Mouse (Mus musculus) left cerebral cortex, postnatal 4 days (tissue): ENCODE data around the gene Tbc1d5. TPM values are rescaled to one million over a fixed set of nuclear protein-coding genes. Genes with fewer than 3 reads are reported as not detected.

Experiments
- DNase-seq: peaks from one replicate; pipeline ENCODE4 v3.0.0-alpha.2; 2022
- intact Hi-C: fragments of 180-260 bp; cut with DNase I; formaldehyde crosslinking; loops from one replicate; pipeline ENCODE4 v1.15.1; 2025
- total RNA-seq, 2 experiments: library from RNA; stranded (reverse); gene quantifications; 2 replicates each; pipeline ENCODE4 v1.2.3; 2021

Gene Tbc1d5
- total RNA-seq, 2 experiments from 2014 or later, result 50.5 to 66.8 TPM

- intact Hi-C loops, result no loop called here
- no peak for DNase-seq
Measured at GRCm38 (mm10) chr17:51111194-51111593, 68.0 kb downstream of the Tbc1d5 start.

DNA sequence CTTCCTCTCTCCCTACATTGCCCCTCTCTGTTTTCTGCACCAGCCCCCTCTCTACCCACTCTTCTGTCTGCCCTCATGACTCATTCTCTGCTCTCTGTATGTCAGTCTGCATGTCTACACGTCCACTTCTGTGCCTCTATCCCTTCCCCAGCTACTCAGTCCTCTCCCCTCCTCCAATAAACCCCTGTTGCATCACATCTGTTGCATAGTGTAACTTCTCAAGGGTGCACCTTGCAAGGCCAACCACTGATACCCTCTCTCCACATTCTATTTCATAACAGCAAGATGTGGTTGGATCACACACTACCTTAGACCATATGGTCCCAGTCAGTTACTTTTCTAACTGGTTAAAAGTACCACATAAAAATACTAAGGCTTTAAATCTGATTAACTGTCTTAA, 74.9 kb downstream of the Tbc1d5 start:
- DNase-seq, result no peak
- intact Hi-C loops, result no loop called here

- no peak for DNase-seq
- intact Hi-C loops, result no loop called here
Measured at GRCm38 (mm10) chr17:51043869-51044268, 135.3 kb downstream of the Tbc1d5 start.

DNA sequence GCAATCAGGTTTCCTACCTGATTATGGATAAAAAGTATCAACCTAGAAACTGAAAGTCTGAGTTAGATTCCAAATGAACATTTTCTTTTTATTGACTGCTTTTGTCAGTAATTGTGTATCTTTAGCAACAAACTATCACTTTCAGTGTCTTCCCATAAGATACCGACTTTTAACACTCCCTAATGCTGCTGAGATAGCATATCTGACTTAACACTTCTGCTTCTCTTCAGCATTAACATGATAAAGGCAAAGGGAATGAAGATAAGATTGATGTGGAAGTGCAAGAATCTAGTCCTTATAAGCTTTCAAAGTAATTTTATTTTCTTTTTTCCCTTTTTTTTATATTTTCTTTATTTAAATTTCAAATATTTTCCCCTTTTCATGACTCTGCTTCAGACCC, 138.3 kb downstream of the Tbc1d5 start:
- no peak for DNase-seq
- intact Hi-C loops, result no loop called here

DNA sequence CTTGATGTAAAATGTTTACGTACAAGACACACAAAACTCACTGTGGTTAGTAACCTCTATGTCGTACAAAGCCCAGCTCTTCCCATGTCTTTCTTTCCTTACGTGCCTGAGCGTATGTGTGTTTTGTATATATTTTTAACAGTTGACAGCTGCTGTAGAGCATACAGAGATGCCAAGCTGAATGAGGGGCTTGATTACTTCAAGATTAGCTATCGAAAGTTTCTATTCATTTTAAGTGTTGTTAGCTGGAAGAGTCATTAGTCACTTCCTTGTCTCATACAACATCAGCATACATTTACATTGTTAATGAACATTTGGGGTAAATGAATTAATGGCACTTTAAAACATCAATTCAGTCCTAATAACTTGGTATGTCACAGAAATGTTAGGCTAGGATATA, 155.9 kb downstream of the Tbc1d5 start:
- intact Hi-C loops, result no loop called here
- DNase-seq, result no peak

DNA sequence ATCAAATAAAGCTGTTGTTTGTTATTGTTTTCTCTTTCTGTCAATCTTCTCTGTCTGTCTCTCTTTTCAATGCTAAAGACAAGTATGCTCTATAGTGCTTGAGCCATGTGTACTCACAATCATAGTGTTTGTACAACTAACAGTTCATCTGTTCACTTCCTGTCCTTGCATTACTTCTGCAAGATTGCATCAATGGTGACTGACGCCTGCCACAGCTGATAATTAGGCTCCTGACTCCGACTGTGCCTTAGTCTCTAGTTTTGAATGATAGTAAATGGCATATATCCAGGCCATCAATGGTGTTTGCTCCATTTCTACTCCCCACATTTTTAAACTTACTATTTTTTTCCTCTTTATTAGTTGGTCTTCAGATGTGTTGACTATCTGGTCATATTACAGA, 162.8 kb downstream of the Tbc1d5 start:
- no peak for DNase-seq
- intact Hi-C loops, result no loop called here

DNA sequence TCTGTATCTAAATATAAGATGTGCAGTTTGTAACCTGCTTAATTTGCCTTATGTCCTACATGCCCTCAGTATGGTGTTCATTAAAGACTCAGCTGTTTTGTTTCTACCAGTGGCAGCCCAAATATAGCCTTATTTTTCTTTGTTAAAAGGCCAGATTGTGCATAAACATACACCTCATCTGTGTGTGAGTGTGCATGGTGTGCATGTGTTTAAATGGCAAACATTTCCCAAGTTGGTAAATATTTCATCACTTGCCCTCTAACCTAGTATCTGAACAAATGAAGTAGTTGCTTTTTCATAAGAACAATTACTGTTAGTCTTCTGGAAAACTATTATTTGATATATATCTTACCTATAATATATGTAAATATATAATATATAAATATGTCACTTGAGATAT, 165.2 kb downstream of the Tbc1d5 start:
- intact Hi-C loops, result no loop called here
- DNase-seq, result no peak

DNA sequence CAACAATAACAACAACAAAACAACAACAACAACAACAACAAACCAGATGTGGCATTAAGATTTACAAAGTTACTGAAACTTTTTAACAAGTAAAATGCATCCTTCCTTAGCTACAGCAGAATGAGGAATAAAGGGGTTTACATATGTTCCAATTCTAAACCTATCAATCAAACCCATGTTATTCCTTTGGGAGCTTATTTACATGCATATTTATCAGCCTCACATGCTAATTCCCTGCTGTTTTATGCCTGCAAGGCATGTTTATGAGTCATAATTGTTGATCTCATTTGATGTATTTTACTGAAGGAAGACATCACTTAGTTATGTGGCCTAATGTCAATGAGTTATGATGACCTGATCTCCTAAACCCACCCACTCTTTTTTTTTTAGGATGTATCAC, 176.0 kb downstream of the Tbc1d5 start:
- intact Hi-C loops, result no loop called here
- no peak for DNase-seq

DNA sequence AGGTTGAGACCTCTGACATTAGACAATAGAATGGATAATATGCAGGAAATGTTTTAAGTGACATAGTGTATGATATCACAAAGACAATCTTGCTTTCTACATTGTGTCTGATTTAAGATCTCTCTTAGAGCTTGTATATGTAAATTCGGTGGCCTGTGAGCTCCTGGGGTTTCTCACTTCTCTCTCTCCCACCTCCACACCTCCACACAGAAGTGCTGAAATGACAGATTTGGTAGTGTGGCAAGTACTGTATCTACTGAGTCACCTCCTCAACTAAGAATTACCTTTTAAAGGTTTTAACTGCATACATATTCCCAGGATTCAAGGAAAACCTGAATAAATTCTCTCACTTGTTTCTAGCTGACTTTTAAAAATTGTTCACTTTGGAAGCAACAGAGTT, 180.9 kb downstream of the Tbc1d5 start:
- intact Hi-C loops, result no loop called here

GRCm38 (mm10) chr17:50993294-50993993, 185.7 kb downstream of the Tbc1d5 start:
- no peak for DNase-seq
- intact Hi-C loops, result no loop called here

More for the DNA sequence above, 180.9 kb downstream of the Tbc1d5 start:
- DNase-seq, result no peak

GRCm38 (mm10) chr17:50990770-50991405, 188.3 kb downstream of the Tbc1d5 start:
- DNase-seq, result no peak
- intact Hi-C loops, result no loop called here

- no peak for DNase-seq
- intact Hi-C loops, result no loop called here
Measured at GRCm38 (mm10) chr17:50987935-50988334, 191.2 kb downstream of the Tbc1d5 start.

- intact Hi-C loops, result no loop called here
- DNase-seq, result no peak
Measured at GRCm38 (mm10) chr17:50981933-50982332, 197.2 kb downstream of the Tbc1d5 start.

DNA sequence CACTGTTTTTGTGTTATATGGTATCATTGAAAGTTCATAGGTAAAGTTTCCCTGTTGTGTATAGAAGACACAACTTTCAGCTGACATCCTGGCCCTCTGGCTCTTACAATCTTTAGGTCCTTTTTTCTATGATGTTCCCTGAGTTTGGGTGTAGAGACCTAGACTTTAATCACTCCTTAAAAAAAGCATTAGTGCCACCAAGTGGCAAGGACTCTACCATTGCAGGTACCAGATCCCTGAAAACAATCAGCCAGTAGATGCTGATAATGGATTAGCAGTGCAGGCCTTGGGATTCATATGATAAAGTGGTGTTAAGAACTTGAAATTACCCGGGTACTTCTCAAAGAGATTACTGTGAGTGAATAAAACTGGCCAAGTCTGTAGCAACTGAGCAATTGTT, 207.0 kb downstream of the Tbc1d5 start:
- intact Hi-C loops, result loop anchor here (10.0 kb wide), 1 partner anchor 1493 kb away; no protein-coding TSS in a partner anchor
- DNase-seq, result no peak

- DNase-seq, result no peak
- intact Hi-C loops, result no loop called here
Measured at GRCm38 (mm10) chr17:50966147-50966546, 213.0 kb downstream of the Tbc1d5 start.

DNA sequence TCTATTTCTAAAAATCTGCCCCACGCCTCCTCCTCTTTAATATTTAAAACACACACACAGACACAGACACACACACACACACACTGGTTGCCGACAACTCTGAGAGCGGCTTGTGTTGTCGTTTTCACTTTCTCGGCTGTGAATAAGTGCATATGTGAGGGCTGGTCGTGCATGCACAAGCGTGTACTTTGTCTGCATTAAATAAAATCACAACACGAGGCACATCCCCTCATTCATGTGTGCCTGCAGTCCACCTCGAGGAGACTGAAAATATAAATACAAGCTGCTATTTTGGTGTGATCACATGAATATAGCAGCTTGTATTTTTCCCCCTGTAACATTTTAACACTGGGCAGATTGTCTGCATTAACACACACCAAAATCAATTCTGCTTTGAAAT, 224.8 kb downstream of the Tbc1d5 start:
- intact Hi-C loops, result no loop called here

DNA sequence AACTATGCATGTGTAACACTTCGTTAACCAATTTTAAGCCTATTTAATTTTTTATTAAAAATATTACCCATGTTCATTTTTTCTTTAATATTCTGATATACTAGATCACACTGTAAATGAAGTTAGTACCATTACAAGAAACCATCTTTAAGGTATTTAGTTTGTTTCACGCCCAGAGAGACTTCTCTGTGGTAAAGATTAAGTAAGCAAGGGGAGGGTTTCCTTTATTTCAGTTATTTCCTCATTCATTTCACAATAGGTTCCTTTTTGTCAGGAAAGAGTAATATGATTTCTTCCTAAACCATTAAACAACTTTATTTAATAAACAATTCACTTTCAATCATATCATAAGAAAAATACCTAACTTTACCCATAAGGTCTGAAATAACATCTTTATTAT, 256.8 kb downstream of the Tbc1d5 start:
- intact Hi-C loops, result no loop called here
- DNase-seq, result no peak

More for the DNA sequence above, 224.8 kb downstream of the Tbc1d5 start:
- DNase-seq, result no peak

GRCm38 (mm10) chr17:50915216-50915615, 263.9 kb downstream of the Tbc1d5 start:
- intact Hi-C loops, result no loop called here
- no peak for DNase-seq

GRCm38 (mm10) chr17:50908568-50909335, 270.4 kb downstream of the Tbc1d5 start:
- DNase-seq, result no peak

DNA sequence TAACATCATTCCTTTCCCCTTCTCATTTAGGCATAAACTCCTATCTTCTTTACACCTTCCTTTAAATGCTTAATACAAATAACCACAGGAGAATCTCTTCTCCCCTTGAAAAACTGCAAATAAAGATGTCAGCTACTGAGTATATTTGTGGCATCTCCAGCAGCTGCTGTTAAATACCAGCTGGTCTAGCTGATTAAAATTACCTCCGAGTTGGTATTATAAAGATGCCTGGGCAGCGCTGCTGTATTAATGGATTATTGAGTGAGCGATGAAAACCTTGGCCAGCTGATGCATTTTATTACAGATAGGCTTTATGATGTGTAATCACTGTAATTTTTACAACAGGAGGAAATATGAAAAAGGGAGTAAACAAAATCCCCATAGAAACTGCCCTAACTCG, 271.0 kb downstream of the Tbc1d5 start:
- intact Hi-C loops, result no loop called here
- DNase-seq, result no peak

More at GRCm38 (mm10) chr17:50908568-50909335, 270.4 kb downstream of the Tbc1d5 start:
- intact Hi-C loops, result no loop called here

DNA sequence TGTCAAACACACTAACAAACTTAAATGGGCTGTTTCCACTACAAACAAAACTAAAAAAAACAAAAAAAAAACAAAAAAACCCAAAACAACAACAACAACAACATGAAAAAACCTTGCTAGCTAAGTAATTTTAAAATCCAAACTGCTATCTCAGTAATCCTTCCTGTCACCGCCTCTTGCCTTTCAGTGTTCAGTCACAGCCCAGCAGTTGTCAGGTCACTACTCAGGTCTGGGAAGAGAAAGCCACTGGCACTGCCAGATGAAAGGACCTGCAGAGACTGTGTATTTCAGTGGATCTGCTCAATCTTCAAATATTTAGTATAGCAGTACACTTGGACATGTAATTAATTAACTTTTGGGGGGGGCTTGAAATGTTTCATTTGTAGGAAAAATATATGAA, 272.5 kb downstream of the Tbc1d5 start:
- intact Hi-C loops, result no loop called here

DNA sequence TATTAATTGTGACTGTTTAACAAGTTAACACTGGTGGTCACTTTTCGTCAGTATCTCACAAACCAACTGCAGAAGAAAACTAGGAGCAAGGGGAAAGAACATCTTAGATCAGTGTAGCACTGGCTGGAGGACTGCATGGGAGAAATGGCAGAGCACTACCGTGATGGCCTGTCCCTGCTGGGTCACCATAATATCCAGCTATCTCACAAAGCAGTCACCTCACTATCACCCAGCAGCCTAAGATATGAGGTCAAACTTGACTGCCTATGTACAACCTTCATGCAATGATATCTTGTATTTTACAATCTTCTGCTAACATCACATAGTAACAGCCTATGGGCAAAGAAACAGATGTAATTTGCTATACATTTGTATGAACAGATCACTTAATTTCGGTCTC, 274.7 kb downstream of the Tbc1d5 start:
- DNase-seq, result no peak
- intact Hi-C loops, result no loop called here

More for the DNA sequence above, 272.5 kb downstream of the Tbc1d5 start:
- no peak for DNase-seq
